Mouse (Mus musculus) NIH3T3 (cell line): ENCODE measurements at regions not wholly inside any gene's neighbourhood (a gene's known extent, or its start where the extent isn't known, plus 50 kb on each side); places are given as distances from the start of the nearest gene placed in this dataset.

ENCODE experiments used
- DNase-seq: peaks from one replicate; pipeline ENCODE4 v3.0.0-alpha.2; 2012; ENCODE audit warnings: low read depth

DNA sequence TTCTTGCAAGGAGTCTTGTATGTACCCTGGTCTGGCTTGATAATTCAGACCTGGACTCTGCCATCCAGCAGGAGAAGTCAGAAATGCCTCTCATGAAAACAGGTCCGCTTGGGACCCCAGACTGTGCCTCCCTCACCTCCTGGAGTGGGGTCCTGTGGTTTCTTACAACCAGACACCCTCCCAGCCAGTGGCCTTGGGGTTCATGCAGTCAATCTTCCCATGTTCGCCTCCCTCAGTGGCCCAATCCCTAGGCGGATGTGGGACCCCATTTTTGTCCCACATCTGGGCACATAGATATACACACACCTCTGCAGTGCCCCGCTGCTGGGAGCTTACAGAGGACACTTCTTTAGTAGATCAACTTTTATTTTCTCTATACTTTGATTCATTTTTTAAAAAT lies 217.7 kb downstream of the Lrfn2 start:
- DNase-seq: no peak

DNA sequence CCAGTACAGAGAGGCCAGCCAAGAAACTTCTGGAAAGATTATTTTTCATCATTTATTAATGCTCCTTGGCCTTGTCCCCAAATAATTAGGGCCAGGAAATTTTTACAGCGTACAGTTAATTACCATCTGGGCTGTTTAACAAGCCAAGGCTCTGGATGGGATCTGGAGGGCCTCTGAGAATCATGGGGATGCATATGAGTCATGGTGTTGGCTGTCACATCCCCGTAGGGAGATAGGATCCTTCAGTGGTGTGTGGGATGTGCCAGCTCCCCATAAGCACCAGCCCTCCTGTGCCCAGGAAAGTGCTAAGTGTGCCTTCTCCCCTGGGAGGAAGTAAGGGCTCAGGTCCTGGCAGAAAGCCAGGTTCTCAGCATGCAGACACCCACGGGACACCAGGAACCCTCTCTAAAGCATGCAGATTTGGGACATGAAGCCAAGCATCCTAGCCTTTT lies 218.8 kb downstream of the Lrfn2 start:
- DNase-seq: no peak

GRCm38 (mm10) chr17:49153994-49154393 lies 221.8 kb downstream of the Lrfn2 start:
- no peak for DNase-seq

DNA sequence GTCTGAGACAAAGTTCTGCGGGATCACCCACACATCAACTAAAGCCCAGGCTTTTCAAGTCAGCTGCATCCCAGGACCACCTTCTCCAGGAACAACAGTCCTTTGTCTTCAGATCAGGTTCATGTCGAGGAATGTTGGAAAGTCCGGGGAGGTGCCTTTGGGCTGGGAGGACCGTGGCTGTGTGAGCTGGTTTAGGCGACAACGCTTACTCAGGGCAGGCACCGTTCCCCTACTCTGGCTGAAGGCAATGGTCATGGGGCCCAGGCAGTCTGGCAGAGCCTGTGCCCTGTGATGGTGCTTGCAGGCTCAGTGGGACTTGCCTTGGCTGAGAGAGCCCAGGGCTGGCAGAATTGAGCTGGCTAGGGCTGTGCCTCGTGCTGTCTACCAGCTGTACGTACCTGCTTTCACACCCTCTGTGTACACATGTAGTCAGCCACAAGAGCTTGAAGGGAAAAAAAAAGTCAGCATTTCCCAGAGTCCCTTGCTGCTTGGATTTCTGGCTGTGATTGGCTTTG lies 222.9 kb downstream of the Lrfn2 start:
- no peak for DNase-seq

DNA sequence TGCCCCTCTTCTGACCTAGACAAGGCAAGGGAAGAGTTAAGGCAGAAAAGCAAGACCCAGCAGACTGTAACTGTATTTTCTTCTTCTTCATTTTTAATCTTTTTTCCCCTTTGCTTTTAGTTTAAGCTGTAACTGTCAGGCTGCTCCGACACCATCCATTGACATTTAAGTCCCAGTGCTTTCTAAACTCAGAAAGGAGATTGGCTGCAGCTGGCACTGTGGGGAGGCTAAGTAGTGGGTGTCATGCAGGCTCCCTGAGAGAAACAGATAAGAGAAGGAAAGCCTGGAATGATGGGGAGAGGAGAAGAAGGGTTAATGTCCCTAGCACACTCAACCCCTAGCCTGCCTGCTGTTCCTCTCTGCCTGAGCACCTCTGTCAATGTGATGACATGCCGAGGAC lies 225.4 kb downstream of the Lrfn2 start:
- DNase-seq: no peak

DNA sequence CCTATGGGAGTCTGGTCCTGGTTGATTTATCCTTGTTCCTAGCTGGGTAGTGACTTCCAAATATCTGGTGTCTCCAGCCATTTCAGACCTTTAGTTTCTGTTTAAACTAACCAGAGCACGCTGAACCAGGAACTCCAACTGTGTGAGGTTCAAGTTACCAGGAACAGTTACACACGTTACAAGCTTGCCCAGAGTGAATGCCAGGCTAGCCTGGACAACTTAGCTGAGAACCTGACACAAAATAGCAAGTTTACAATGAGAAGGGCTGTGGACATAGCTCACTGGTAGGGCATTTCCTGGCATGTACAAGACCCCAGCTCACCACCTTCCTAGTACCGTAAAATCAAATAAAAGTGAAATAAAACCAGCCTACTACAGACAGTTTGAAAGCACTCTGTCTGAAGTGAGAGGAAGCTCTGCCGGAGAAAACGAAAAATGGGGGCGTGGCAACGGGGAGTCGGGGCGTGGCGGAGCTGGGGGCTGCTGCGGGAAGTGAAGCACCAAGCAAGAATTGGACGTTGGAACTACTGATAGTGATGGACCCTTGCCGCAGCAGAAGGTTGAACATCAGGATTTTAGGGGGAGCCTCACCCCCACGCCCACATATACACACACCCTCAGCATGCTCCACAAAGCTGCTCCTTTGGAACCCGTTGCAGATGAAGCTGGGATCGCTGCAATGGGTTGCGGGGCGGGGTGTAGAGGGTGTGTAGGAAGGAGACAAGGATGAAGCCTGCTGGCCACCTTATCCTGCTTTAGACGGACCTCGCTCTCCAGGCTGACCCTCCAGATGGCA lies 239.3 kb downstream of the Lrfn2 start:
- DNase-seq: no peak

GRCm38 (mm10) chr17:49172052-49172799 lies 240.0 kb downstream of the Lrfn2 start:
- DNase-seq: no peak

- no peak for DNase-seq
Measured at GRCm38 (mm10) chr17:49172800-49173150, 240.6 kb downstream of the Lrfn2 start.

DNA sequence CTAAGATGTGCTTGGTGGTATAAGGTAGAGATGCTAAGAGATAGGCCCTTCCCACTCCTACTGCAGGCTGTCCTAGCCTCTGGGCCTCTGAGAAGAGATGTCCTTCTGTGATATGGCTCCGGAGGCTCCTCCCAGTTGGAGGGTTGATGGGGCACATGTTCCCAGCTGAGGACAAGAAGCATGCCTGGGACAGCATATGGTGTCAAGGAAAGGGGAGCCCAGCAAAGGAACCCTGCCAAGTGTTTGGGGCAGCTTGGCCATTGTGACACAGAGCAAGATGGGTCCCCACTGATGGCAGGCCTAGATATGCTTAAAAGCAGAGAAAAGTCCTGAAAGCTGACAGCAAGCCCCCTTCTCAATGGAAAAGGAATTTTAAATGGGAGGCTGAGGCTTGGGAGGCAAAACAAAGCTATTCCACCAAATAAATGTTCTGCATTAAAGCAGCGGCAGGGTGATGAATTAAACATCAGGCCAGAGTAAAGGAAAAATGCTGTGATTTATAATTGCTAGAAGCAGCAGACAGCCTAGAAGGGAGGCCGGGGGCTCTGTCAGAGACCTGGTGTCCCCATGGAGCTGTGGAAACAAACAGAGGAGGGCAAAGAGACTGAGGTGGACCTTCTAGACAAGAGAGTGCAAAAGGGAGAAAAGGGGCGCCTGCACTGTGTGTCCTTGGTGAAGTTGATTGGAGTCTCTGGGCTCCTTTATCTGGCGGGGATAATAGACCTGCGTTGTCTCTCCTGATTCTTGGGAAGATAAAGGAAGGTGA lies 246.0 kb downstream of the Lrfn2 start:
- DNase-seq: no peak

GRCm38 (mm10) chr17:49182485-49182884 lies 245.7 kb upstream of the Mocs1 start:
- DNase-seq: peak; percentile 6

- DNase-seq: no peak
Measured at GRCm38 (mm10) chr17:49183917-49184316, 244.2 kb upstream of the Mocs1 start.

DNA sequence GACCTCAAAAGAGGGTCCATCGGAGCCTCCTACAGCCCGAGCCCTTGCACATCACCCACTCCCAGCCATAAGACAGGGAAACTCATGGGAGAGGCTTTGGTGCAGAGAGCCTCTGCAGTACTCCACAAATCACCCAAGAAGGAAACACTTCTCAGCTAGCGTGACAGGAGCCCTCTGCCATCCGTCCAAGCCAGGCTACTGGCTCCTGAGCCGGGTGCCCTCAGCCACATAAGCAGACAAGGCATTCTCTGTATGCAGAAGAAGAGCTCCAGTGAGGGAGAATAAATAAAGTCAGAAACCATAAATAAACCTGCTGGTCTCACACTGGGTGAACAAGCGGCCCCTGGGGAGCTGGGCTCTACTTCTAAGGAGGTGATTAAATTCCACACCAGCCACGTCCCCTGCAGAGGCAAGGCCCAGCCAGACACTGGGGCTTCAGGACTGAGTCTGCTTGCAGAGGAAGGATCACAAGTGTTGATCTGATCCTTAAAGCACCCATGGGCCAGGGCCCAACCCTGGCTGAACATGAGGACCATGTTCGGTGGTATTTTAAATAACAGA lies 243.0 kb upstream of the Mocs1 start:
- DNase-seq: no peak

DNA sequence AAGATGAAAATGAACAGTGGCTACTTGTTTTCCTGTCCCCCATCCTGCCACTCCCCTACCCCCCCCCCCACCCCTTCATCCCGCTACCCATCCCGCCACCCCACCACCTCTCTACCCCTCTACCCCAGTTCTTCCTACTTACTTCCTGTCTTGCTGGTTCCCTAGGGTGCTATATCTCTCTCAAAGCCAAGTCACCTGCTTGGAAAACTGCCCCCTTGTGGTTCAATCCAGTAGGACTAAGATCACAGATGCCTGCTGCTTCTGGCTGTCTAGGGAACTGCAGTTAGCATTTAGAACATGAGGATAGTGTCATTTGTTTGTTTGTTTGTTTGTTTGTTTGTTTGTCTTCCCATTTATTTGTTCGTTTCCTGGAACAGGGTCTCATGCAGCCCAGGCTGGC lies 238.4 kb upstream of the Mocs1 start:
- peak; percentile 43 for DNase-seq

GRCm38 (mm10) chr17:49190337-49190736 lies 237.8 kb upstream of the Mocs1 start:
- DNase-seq: no peak

- no peak for DNase-seq
Measured at GRCm38 (mm10) chr17:49196046-49196684, 232.0 kb upstream of the Mocs1 start.

DNA sequence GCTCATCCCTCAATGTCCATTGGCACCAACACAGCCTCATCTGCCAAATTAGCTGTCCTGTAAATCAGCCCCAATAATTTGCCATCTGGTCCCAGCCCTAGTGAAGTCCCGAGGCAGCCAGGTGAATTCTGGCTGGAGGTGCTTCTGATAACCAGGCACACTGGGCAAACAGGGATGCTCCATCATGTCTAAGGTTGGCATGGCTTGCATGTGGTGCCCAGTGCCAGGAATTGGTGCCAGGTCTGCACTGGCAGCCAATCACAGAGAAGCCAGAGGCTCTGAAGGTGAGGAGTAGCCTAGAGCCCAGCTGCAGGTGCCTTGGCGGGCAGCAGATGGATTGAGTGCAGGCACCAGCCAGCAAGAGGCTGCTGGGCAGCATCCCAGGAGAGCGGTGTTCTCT lies 226.7 kb upstream of the Mocs1 start:
- no peak for DNase-seq

DNA sequence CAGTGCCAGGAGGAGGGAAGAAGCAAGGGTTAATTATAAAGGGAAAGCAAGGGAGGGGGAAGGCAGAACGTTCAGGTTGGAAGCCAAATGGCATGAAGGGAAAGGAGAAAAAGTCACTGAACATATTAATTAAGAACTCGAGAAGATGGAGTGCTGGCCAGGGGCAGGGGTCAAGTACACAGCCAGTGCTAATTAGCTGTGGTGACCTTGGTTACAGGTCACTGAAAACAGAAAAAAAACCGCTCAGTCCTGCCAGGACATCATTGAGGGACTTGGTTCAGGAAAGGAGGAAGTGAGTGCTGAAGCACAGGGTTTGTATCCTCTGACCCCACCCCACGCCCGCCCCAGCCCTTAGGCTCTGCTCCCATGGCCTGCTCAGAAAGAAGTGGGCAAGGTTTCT lies 223.1 kb upstream of the Mocs1 start:
- DNase-seq: no peak

DNA sequence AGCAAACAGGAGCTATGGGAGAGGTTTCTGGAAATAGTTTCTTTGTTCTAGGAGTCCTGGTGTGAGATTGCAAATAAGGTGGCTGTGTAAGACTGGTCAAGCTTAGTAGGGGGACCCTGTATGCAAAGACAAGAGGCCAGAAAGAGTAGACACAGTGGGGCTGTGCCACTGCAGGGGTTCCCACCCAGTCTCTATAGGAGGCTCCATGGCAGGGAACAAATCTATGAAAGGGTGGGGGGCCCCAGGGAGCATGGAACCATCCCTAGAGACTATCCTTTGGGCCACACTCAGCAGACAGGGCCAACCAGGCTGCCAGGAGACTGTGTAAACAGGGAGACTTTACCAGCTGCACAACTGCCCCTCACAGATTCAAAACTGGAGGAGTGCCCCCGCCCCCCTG lies 222.6 kb upstream of the Mocs1 start:
- DNase-seq: no peak

DNA sequence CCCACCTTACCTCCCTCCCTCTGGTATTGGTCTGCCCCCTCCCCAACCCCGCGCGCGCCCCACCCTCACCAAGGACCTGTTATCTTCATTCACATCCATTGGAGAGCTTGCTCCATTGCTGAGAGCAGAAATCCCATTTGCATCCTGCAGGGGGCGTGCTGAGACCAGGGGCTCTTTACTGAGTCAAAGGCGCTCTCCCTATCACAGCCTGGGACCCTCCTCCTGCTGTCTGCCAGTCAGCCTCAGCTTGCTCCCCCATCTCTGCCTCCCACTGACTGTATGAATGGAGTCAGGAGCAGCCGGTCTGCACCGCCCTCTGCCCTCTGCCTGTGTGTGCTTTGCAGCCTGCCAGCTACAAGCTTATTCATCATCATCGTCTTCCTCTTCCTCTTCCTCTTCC lies 221.5 kb upstream of the Mocs1 start:
- no peak for DNase-seq

- peak; percentile 14 for DNase-seq
Measured at GRCm38 (mm10) chr17:49208315-49208820, 219.8 kb upstream of the Mocs1 start.

GRCm38 (mm10) chr17:49212918-49213317 lies 215.2 kb upstream of the Mocs1 start:
- DNase-seq: no peak

- no peak for DNase-seq
Measured at GRCm38 (mm10) chr17:49215281-49215680, 212.9 kb upstream of the Mocs1 start.
